Mouse (Mus musculus): ENCODE results near the gene Tsga10ip.
"Not testable (repeated sequence)": the region's sequence is repeated elsewhere in the genome, so short reads cannot be mapped to it uniquely, and the experiment has no call there.

Tsga10ip gene

GRCm38 (mm10) chr19:5423561-5423960 is 21.2 kb upstream of the Tsga10ip start:
- DNase-seq, result peak; percentile 68

- DNase-seq, result peak; percentile 62
Measured at GRCm38 (mm10) chr19:5422895-5423443, 20.6 kb upstream of the Tsga10ip start.

- DNase-seq, result peak; percentile 72
Measured at GRCm38 (mm10) chr19:5422267-5422666, 19.9 kb upstream of the Tsga10ip start.

GRCm38 (mm10) chr19:5421784-5422183 is 19.5 kb upstream of the Tsga10ip start:
- no peak for DNase-seq

- no peak for DNase-seq
Measured at GRCm38 (mm10) chr19:5420579-5420978, 18.3 kb upstream of the Tsga10ip start.

- DNase-seq, result no peak
Measured at GRCm38 (mm10) chr19:5419630-5420029, 17.3 kb upstream of the Tsga10ip start.

- no peak for DNase-seq
Measured at GRCm38 (mm10) chr19:5418750-5419466, 16.6 kb upstream of the Tsga10ip start.

GRCm38 (mm10) chr19:5414534-5414957 is 12.2 kb upstream of the Tsga10ip start:
- DNase-seq, result no peak

GRCm38 (mm10) chr19:5413840-5414239 is 11.5 kb upstream of the Tsga10ip start:
- no peak for DNase-seq

GRCm38 (mm10) chr19:5411961-5412360 is 9.6 kb upstream of the Tsga10ip start:
- no peak for DNase-seq

- no peak for DNase-seq
Measured at GRCm38 (mm10) chr19:5410641-5411040, 8.3 kb upstream of the Tsga10ip start.

GRCm38 (mm10) chr19:5409068-5409467 is 6.7 kb upstream of the Tsga10ip start:
- DNase-seq, result no peak

- DNase-seq, result no peak
Measured at GRCm38 (mm10) chr19:5408057-5409001, 6.0 kb upstream of the Tsga10ip start.

- DNase-seq, result peak; percentile 79
Measured at GRCm38 (mm10) chr19:5407133-5407532, 4.8 kb upstream of the Tsga10ip start.

- peak; percentile 77 for DNase-seq
Measured at GRCm38 (mm10) chr19:5406531-5407126, 4.3 kb upstream of the Tsga10ip start.

GRCm38 (mm10) chr19:5405924-5406323 is 3.6 kb upstream of the Tsga10ip start:
- no peak for DNase-seq

- not testable (repeated sequence) for DNase-seq
Measured at GRCm38 (mm10) chr19:5401073-5401472, 1.3 kb downstream of the Tsga10ip start.

GRCm38 (mm10) chr19:5395371-5395770 is 7.0 kb downstream of the Tsga10ip start:
- no peak for DNase-seq

- DNase-seq, result peak; percentile 77
Measured at GRCm38 (mm10) chr19:5394168-5394567, 8.2 kb downstream of the Tsga10ip start.

GRCm38 (mm10) chr19:5392892-5393291 is 9.4 kb downstream of the Tsga10ip start:
- DNase-seq, result peak; percentile 77

GRCm38 (mm10) chr19:5390416-5390815 is 11.9 kb downstream of the Tsga10ip start:
- no peak for DNase-seq

GRCm38 (mm10) chr19:5389647-5390046 is 12.7 kb downstream of the Tsga10ip start:
- peak; percentile 52 for DNase-seq
